Mouse (Mus musculus) adrenal gland, adult 2 months (tissue): ENCODE results near the gene 4930595D18Rik. TPM values are rescaled to one million over a fixed set of nuclear protein-coding genes. Genes with fewer than 3 reads are reported as not detected.

Experiments used
- DNase-seq: peaks from one replicate; pipeline ENCODE4 v3.0.0; 2021
- polyA plus RNA-seq: library from polyadenylated mRNA; depleted of rRNA; stranded (reverse); fragments of >200 nt; gene quantifications from 2 replicates; pipeline ENCODE4 v1.2.3, GENCODE M21; 2012; rRNA removed
- total RNA-seq, 2 experiments: library from RNA; stranded (reverse); gene quantifications; 2 replicates each; pipeline ENCODE4 v1.2.3; 2021

Gene 4930595D18Rik
- total and polyA plus RNA-seq, 3 experiments, result not detected

GRCm38 (mm10) chr12:111134791-111135733, 49.2 kb downstream of the 4930595D18Rik start:
- DNase-seq, result no peak

- DNase-seq, result no peak
Observed at GRCm38 (mm10) chr12:111134169-111134568, 50.1 kb downstream of the 4930595D18Rik start.

GRCm38 (mm10) chr12:111125666-111126065, 58.6 kb downstream of the 4930595D18Rik start:
- DNase-seq, result no peak

GRCm38 (mm10) chr12:111124601-111125260, 59.6 kb downstream of the 4930595D18Rik start:
- DNase-seq, result no peak

GRCm38 (mm10) chr12:111122332-111122852, 61.9 kb downstream of the 4930595D18Rik start:
- DNase-seq, result no peak

- DNase-seq, result no peak
Observed at GRCm38 (mm10) chr12:111120976-111121645, 63.2 kb downstream of the 4930595D18Rik start.

GRCm38 (mm10) chr12:111119506-111120085, 64.7 kb downstream of the 4930595D18Rik start:
- DNase-seq, result no peak

GRCm38 (mm10) chr12:111114593-111114992, 69.7 kb downstream of the 4930595D18Rik start:
- no peak for DNase-seq

GRCm38 (mm10) chr12:111111176-111111575, 73.1 kb downstream of the 4930595D18Rik start:
- DNase-seq, result peak; percentile 80

Other genes with a start within 250 kb of the 4930595D18Rik start
- 10 to 100 TPM; 30.4 to 42.7 TPM for gene Ankrd9, start 205.5 kb downstream of the 4930595D18Rik start, total RNA-seq
- gene Ankrd9, start 205.5 kb downstream of the 4930595D18Rik start, polyA plus RNA-seq, result 90.6 and 110 TPM in 2 replicates
- gene Rcor1, start 145.1 kb downstream of the 4930595D18Rik start, total RNA-seq, result 10 to 100 TPM; 35.7 to 63.8 TPM
- gene Rcor1, start 145.1 kb downstream of the 4930595D18Rik start, polyA plus RNA-seq, result 5.3 and 8.0 TPM in 2 replicates
- gene Traf3, start 18.1 kb downstream of the 4930595D18Rik start, total RNA-seq, result 10 to 100 TPM; 25.7 to 35.6 TPM
- gene Traf3, start 18.1 kb downstream of the 4930595D18Rik start, polyA plus RNA-seq, result 22.7 and 23.3 TPM in 2 replicates
- not detected for gene Amn, start 86.6 kb upstream of the 4930595D18Rik start, total RNA-seq
- 0.17 and 0.62 TPM in 2 replicates for gene Amn, start 86.6 kb upstream of the 4930595D18Rik start, polyA plus RNA-seq
- 100 to 1,000 TPM; 119 to 120 TPM for gene Cdc42bpb, start 193.2 kb upstream of the 4930595D18Rik start, total RNA-seq
- gene Cdc42bpb, start 193.2 kb upstream of the 4930595D18Rik start, polyA plus RNA-seq, result 339 and 354 TPM in 2 replicates
- under 1 TPM; 0.46 to 0.48 TPM for gene Lbhd2, start 222.3 kb upstream of the 4930595D18Rik start, total RNA-seq
- 0.17 and 0.30 TPM in 2 replicates for gene Lbhd2, start 222.3 kb upstream of the 4930595D18Rik start, polyA plus RNA-seq
- gene Exoc3l4, start 232.5 kb upstream of the 4930595D18Rik start, total RNA-seq, result 1 to 10 TPM; 4.7 to 7.7 TPM
- gene Exoc3l4, start 232.5 kb upstream of the 4930595D18Rik start, polyA plus RNA-seq, result 12.7 and 13.9 TPM in 2 replicates